Mouse (Mus musculus) large intestine, adult 2 months (tissue): ENCODE results near the gene Spef1. TPM values are rescaled to one million over a fixed set of nuclear protein-coding genes. Genes with fewer than 3 reads are reported as not detected.

Experiments used
- DNase-seq: peaks from one replicate; pipeline ENCODE4 v3.0.0-alpha.2; 2012; ENCODE audit warnings: low read depth, low spot score
- WGBS: fragments of 180-500 bp; shearing (Covaris S2); methylation state at CpG from one replicate; pipeline ENCODE4 v1.1.7; 2018; 5-methylcytosine and 5-hydroxymethylcytosine counted together
- polyA plus RNA-seq: library from polyadenylated mRNA; depleted of rRNA; stranded (reverse); fragments of >200 nt; gene quantifications from 2 replicates; pipeline ENCODE4 v1.2.3, GENCODE M21; 2012

Gene Spef1
- polyA plus RNA-seq, 1 experiment = 7.6 TPM

GRCm38 (mm10) chr2:131209125-131209795 is 22.2 kb upstream of the Spef1 start:
- no peak for DNase-seq
- 44% methylated on average over 4 of the region's 4 CpGs for WGBS

- 72% methylated on average over 2 of the region's 2 CpGs for WGBS
- no peak for DNase-seq
These were observed 21.3 kb upstream of the Spef1 start for GRCm38 (mm10) chr2:131208356-131208755.

GRCm38 (mm10) chr2:131206778-131207177 is 19.7 kb upstream of the Spef1 start, which contains the start of gene Ap5s1:
Ap5s1 (plus strand) TSS chr2:131207078.
- no peak for DNase-seq
- WGBS = 90% methylated on average over 4 of the region's 4 CpGs

DNA sequence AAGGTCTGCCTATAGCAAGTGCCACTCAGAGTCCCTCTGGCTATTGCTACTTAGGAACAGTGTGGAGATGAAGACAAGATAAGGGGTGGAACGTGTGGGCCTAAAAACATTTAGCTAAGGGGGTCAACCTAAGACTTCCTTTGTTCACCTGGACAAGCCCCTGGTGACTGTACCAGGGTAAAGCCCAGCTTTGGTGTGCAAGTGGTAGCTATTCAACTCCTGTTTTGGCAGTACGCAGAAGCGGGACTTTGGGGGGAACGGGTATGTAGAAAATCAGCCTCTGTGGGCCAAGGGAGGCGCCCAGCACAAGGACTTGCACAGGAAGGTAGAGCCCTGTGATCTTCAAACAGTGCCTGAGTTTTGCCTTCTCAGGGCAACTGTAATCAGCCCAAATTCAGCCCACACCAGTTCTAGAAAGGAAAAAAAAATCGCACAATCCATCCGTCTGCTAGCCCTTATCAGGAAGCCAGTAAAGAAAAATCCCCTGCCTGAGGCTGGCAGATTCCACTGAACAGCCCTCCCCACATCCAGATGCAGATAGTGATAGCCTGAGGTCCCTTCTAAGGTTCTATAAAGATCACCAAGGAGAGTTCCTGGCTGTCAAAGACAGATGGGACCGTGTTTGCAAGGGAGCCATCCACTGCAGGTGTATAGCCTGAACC is 18.6 kb upstream of the Spef1 start:
- WGBS = 69% methylated on average over 8 of the region's 8 CpGs

DNA sequence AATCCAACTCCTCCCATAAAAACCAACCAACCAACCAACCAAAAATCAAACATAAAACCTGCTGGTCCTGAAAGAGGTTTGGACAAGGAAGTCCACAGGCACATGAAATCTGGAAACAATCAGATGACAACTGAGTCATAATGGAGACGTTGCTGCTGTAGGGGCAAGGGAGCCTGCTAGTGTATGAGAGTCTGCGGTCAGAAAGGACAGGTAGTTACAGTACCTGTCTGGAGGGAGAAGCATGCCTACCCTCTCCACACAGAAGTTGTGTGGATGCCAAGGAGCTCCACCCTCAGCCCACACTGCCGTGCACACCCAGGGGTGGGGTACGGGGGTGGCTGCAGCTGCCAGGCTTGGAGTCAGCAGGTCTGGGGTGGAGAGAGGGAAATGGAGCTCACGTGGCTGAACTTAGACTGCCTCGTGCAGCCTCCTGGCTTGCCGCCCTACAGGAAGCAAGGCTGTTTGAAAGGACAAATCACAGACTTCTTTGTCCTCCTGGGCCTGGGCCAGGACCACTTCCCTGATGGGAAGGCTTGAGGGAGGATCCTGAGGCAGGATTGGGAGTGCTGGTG is 17.4 kb upstream of the Spef1 start:
- WGBS = 2% methylated on average over 7 of the region's 7 CpGs
- peak; percentile 97 for DNase-seq

More for the DNA sequence above, 18.6 kb upstream of the Spef1 start:
- DNase-seq = no peak

GRCm38 (mm10) chr2:131203816-131204409 is 16.8 kb upstream of the Spef1 start:
- DNase-seq = no peak
- WGBS = 31% methylated on average over 6 of the region's 6 CpGs

DNA sequence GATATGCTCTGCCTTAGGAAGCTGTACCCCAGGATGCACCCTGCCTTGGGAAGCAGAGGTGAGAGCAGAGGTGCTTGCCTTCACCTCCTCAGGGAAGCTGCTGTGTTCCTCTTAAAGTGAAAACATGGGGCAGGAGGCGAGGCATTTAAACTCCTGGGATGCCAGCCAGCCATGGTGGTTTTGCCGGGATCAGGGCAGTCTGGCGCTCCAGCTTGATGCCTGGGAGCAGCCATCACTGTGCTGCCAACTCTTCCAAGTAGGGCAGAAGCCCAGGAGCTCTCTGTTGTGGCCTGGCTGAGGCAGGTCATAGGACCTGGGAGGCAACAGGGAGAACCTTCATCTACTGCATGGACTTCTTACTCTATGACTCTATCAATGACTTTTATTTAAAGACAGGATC is 14.2 kb upstream of the Spef1 start:
- DNase-seq = no peak

GRCm38 (mm10) chr2:131200710-131201109 is 13.6 kb upstream of the Spef1 start:
- no peak for DNase-seq
- 92% methylated on average over 2 of the region's 2 CpGs for WGBS

More for the DNA sequence above, 14.2 kb upstream of the Spef1 start:
- WGBS = 63% methylated on average over 3 of the region's 3 CpGs

DNA sequence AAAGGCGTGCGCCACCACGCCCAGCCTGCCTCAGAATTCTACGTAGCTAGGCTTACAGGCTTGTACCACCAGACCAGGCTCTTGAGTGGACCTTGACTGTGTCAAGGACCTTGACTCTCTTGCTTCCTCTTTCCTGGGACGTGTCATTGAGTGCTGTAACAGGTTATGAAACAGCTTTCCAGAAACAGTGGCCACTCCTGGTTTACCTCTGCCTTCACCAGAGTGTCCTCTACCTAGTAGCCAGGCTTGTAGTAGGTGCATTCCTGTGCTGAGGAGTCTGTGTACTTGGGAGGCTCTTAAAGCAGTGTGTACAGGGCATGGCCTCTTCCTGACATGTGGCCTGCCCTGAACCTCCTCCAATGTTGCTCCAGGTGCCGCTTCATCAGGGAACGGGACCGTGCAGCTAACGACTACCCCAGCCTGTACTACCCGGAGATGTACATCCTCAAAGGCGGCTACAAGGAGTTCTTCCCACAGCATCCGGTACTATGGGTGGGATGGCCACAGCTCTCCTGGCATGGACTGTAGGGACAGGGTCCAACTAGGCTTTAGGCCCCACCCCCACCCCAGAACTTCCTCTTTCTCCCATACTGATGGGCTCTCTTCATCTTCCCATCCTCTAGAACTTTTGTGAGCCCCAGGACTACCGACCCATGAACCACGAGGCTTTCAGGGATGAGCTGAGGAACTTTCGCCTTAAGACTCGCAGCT is 9.7 kb upstream of the Spef1 start:
- 88% methylated on average over 16 of the region's 16 CpGs for WGBS
- DNase-seq = no peak

GRCm38 (mm10) chr2:131191005-131191390 is 3.9 kb upstream of the Spef1 start:
- no peak for DNase-seq
- WGBS = 71% methylated on average over 7 of the region's 7 CpGs

- DNase-seq = no peak
- 52% methylated on average over 10 of the region's 10 CpGs for WGBS
These were observed 3.4 kb upstream of the Spef1 start for GRCm38 (mm10) chr2:131190344-131191004.

- no peak for DNase-seq
- WGBS = 34% methylated on average over 5 of the region's 5 CpGs
These were observed 2.6 kb upstream of the Spef1 start for GRCm38 (mm10) chr2:131189521-131190309.

DNA sequence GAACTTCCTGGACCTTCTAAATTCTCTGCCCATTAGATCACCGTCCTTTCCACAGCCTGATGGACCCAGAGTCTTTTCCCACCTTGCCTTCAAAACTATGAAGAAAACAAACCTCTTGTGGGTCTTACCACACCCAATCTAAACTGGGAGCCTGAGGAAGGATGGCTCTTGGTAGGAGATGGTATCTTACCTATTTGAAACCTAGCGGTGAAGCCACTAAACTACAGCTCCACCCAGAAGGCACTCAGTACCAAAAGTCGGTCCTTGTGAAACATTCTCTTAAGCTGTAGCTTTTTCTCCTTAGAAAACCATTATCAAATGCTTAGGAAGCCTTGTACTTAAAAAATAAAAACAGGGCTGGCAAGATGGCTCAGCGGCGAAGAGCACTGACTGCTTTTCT is 1.2 kb upstream of the Spef1 start:
- no peak for DNase-seq
- WGBS = 95% methylated on average over 5 of the region's 5 CpGs

DNA sequence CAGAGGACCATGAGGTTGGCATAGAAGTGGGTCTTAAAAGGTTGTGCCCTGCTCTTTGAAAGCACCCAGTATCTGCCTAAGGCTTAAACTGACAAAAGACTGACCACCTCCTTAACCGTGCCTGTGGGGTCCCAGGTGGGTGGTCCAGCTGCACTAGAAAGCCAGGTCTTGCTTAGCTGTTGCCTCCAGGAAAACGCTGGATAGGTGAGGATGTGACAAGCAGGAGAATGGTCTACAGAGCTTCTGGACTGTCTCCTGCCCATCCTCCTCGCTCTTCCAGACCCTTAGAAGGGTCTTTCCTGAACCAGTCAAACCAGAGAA is 480 bp upstream of the Spef1 start:
- WGBS = 40% methylated on average over 3 of the region's 3 CpGs
- no peak for DNase-seq

GRCm38 (mm10) chr2:131186343-131186742 is 739 bp downstream of the Spef1 start:
- DNase-seq = no peak
- WGBS = 5% methylated on average over 14 of the region's 14 CpGs

DNA sequence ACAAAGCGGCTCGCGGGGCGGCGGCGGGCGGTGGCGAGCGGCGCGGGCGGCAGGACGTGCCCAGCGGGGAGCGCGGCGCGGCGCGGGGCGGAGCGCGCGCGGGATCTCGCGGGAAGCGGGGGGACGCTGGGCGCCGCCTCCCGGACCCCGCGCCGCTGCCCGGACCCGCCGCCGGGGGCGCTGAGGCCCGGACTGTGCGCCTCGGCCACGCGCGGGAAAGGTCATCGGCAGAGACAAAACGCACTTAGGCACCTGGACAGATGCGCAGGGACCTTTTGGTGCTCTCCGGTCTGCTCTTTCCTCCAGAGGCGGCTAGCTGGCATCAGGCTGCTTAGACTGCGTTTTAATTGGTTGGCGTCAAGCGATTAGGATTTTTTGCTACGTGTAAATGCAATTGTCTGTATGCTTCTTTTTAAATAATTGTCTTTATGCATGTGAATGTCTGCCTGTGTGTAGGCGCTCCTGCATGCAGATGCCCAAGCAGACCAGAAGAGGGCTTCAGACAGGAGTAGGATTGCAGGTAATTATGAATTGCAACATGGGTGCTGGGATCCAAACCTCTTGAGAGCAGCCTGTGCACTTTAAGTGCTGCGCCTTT is 7.0 kb downstream of the Spef1 start, which contains the start of gene Cenpb:
Gene Cenpb (minus strand): TSS at position 78 of the 598 bp plus-strand sequence.
- 3% methylated on average over 56 of the region's 57 CpGs for WGBS
- no peak for DNase-seq

DNA sequence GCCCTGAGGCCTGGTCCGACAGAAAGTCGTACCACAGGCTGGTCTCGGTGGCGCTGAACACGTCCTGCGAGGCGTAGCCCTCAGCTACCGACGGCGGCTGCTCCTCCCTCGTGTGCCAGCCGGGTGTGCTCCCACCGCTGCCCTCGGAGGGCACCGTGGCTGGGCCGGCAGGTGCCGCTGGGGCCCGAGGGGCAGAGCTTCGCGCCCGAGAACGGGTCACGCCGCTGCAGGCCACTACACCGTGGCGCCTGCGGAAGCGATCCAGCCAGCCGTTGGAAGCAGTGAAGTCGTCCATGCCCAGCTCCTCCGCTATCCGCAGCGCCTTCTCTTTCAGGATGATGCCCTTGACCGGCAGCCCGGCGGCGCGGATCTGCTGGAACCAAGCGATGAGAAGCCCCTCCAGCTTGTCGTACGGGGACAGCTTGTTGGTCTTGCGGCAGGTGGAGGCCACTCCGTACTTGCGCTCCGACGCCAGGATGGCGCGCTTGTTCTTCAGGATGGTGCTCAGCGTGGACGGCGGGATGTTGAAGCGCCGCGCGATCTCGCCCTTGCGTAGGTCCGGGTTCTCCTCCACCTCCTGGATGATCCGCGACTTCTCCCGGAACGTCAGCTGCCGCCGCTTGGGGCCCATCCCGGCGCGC is 7.7 kb downstream of the Spef1 start:
- under 1% methylated on average over 67 of the region's 67 CpGs for WGBS
- DNase-seq = no peak

DNA sequence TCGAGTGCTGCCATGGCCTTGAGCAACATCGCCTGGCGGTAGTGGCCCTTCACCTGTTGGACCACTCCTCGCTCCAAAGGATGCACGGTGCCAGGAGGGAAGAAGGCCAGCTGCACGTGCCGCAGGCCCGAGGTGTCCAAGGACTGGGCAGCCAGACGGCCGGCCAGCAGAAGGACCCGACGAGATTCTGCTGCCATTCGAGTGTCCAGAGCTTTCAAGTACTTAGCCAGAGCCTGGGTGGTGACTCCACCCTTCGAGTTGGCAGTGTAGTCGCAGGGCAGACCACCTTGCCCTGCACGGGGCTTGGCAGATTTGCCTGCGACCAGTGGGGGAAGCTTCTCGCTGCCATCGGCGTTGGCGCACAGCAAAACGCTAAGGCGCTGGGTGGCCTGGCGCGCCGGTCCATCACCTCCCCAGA is 8.2 kb downstream of the Spef1 start:
- 8% methylated on average over 26 of the region's 26 CpGs for WGBS

More for the DNA sequence above, 8.2 kb downstream of the Spef1 start:
- DNase-seq = no peak
